Mouse (Mus musculus) layer of hippocampus, adult 8-10 months (tissue): ENCODE data around the gene Appl2. TPM values are rescaled to one million over a fixed set of nuclear protein-coding genes. Genes with fewer than 3 reads are reported as not detected.

Experiments
- DNase-seq, 2 experiments: peaks; one replicate each; pipeline ENCODE4 v3.0.0; 2022; ENCODE audit warnings: low spot score in 2 of 2
- total RNA-seq, 4 experiments: library from RNA; stranded (reverse); gene quantifications; 2 replicates each; pipeline ENCODE4 v1.2.4; 2022

Gene Appl2
- total RNA-seq, 4 experiments from 2014 or later = 80.5 to 110 (median 94.9) TPM

GRCm38 (mm10) chr10:83565449-83566441 lies 82.8 kb downstream of the Appl2 start:
- DNase-seq = no peak

- DNase-seq = no peak
Measured at GRCm38 (mm10) chr10:83563005-83563404, 85.5 kb downstream of the Appl2 start.

Other genes with a start within 250 kb of the Appl2 start
- gene Aldh1l2, start 114.6 kb downstream of the Appl2 start, total RNA-seq = 1 to 10 TPM; 2.5 to 5.5 (median 4.1) TPM
- gene Washc4, start 105.0 kb downstream of the Appl2 start, total RNA-seq = 10 to 100 TPM; 27.4 to 35.4 (median 31.0) TPM
- gene 1500009L16Rik, start 74.1 kb upstream of the Appl2 start, total RNA-seq = 10 to 100 TPM; 20.7 to 28.2 (median 21.5) TPM